Mouse (Mus musculus) kidney, postnatal 36 days (tissue): Measurements from ENCODE around the gene Olfr358.

ENCODE experiments used
- DNase-seq, 2 experiments: peaks; one replicate each; pipeline ENCODE4 v3.0.0; 2021 to 2022; ENCODE audit warnings: mixed read lengths in 2 of 2

Olfr358 gene

GRCm38 (mm10) chr2:37009235-37009634 lies at the start of gene Olfr358:
Olfr358 (minus strand) TSS chr2:37009335.
- no peak for DNase-seq

GRCm38 (mm10) chr2:36997030-36997429 lies 12.1 kb downstream of the Olfr358 start:
- no peak for DNase-seq

GRCm38 (mm10) chr2:36993527-36993926 lies 15.6 kb downstream of the Olfr358 start, which contains the start of gene Olfr357:
Olfr357 (plus strand) TSS chr2:36993827.
- no peak for DNase-seq
